Mouse (Mus musculus) neural tube, embryonic 10.5 days (tissue): ENCODE measurements around the gene Ndufs8.
"Not testable (repeated sequence)": the region's sequence is repeated elsewhere in the genome, so short reads cannot be mapped to it uniquely, and the experiment has no call there.

ENCODE experiments used
- DNase-seq: peaks from one replicate; pipeline ENCODE4 v3.0.0-alpha.2; 2017; ENCODE audit warnings: low spot score; ENCODE audit errors: extremely low spot score

Ndufs8 gene

GRCm38 (mm10) chr19:3912337-3913204, at the start of gene Ndufs8:
Gene Ndufs8, minus strand, starts transcription at chr19:3912774.
- peak; percentile 91 for DNase-seq

- not testable (repeated sequence) for DNase-seq
Observed at GRCm38 (mm10) chr19:3961805-3962204, 49.2 kb upstream of the Ndufs8 start.

- no peak for DNase-seq
Observed at GRCm38 (mm10) chr19:3960211-3960610, 47.6 kb upstream of the Ndufs8 start.

- DNase-seq: no peak
Observed at GRCm38 (mm10) chr19:3959030-3959429, 46.5 kb upstream of the Ndufs8 start.

GRCm38 (mm10) chr19:3958470-3958869, 45.9 kb upstream of the Ndufs8 start, which contains the start of gene Aldh3b3:
Gene Aldh3b3, plus strand, starts transcription at chr19:3958645.
- no peak for DNase-seq

- DNase-seq: not testable (repeated sequence)
Observed at GRCm38 (mm10) chr19:3957296-3958036, 44.9 kb upstream of the Ndufs8 start.

GRCm38 (mm10) chr19:3955804-3956203, 43.2 kb upstream of the Ndufs8 start:
- DNase-seq: no peak

- no peak for DNase-seq
Observed at GRCm38 (mm10) chr19:3955033-3955432, 42.5 kb upstream of the Ndufs8 start.

GRCm38 (mm10) chr19:3952099-3952498, 39.5 kb upstream of the Ndufs8 start:
- no peak for DNase-seq

GRCm38 (mm10) chr19:3951461-3951860, 38.9 kb upstream of the Ndufs8 start:
- DNase-seq: no peak

- no peak for DNase-seq
Observed at GRCm38 (mm10) chr19:3950331-3950730, 37.8 kb upstream of the Ndufs8 start.

GRCm38 (mm10) chr19:3948546-3948945, 36.0 kb upstream of the Ndufs8 start:
- DNase-seq: no peak

- DNase-seq: no peak
Observed at GRCm38 (mm10) chr19:3947813-3948212, 35.2 kb upstream of the Ndufs8 start.

- peak; percentile 69 for DNase-seq
Observed at GRCm38 (mm10) chr19:3946715-3947114, 34.1 kb upstream of the Ndufs8 start.

GRCm38 (mm10) chr19:3945872-3946564, 33.4 kb upstream of the Ndufs8 start:
- DNase-seq: no peak

GRCm38 (mm10) chr19:3942986-3943735, 30.6 kb upstream of the Ndufs8 start:
- DNase-seq: no peak

- no peak for DNase-seq
Observed at GRCm38 (mm10) chr19:3942315-3942714, 29.7 kb upstream of the Ndufs8 start.

- DNase-seq: peak; percentile 55
Observed at GRCm38 (mm10) chr19:3935896-3936850, 23.6 kb upstream of the Ndufs8 start.

- DNase-seq: peak; percentile 55
Observed at GRCm38 (mm10) chr19:3935032-3935895, 22.7 kb upstream of the Ndufs8 start, which contains the start of gene Unc93b1. Gene Unc93b1, plus strand, starts transcription at chr19:3935186.
